Mouse (Mus musculus) neural tube, embryonic 13.5 days (tissue): Measurements from ENCODE around the gene Olfr678. TPM values are rescaled to one million over a fixed set of nuclear protein-coding genes. Genes with fewer than 3 reads are reported as not detected.
"Not testable (repeated sequence)": the region's sequence is repeated elsewhere in the genome, so short reads cannot be mapped to it uniquely, and the experiment has no call there.

Experiments
- ATAC-seq: fragments of 200-750 bp; cut with Nextera tagmentation; 2 replicates; pipeline ENCODE4 v1.8.0; 2017; ENCODE audit warnings: low read depth, mild to moderate bottlenecking, moderate TSS enrichment, moderate library complexity
- H3K27ac ChIP-seq: fragments of 300-500 bp; sonication (generic); replicated peaks from 2 replicates; pipeline ENCODE4 v1.5.1; 2015; ENCODE audit warnings: moderate library complexity, mild to moderate bottlenecking, inconsistent platforms
- H3K27me3 ChIP-seq: fragments of 300-500 bp; sonication (generic); 2 replicates; pipeline ENCODE4 v1.6.1; 2015; ENCODE audit warnings: mild to moderate bottlenecking, inconsistent platforms
- H3K36me3 ChIP-seq: fragments of 300-500 bp; sonication (generic); 2 replicates; pipeline ENCODE4 v1.6.1; 2015; ENCODE audit warnings: mild to moderate bottlenecking, inconsistent platforms
- H3K4me1 ChIP-seq: fragments of 300-500 bp; sonication (generic); replicated peaks from 2 replicates; pipeline ENCODE4 v1.6.1; 2015; ENCODE audit warnings: inconsistent platforms
- H3K4me2 ChIP-seq: fragments of 300-500 bp; sonication (generic); 2 replicates; pipeline ENCODE4 v1.6.1; 2015; ENCODE audit warnings: inconsistent platforms, mild to moderate bottlenecking, moderate library complexity
- H3K4me3 ChIP-seq: fragments of 300-500 bp; sonication (generic); 2 replicates; pipeline ENCODE4 v1.5.1; 2015; ENCODE audit warnings: mild to moderate bottlenecking, inconsistent platforms
- H3K9ac ChIP-seq: fragments of 300-500 bp; sonication (generic); 2 replicates; pipeline ENCODE4 v1.6.1; 2015; ENCODE audit warnings: moderate library complexity, mild to moderate bottlenecking, inconsistent platforms
- H3K9me3 ChIP-seq: fragments of 300-500 bp; sonication (generic); 2 replicates; pipeline ENCODE4 v1.6.1; 2016; ENCODE audit warnings: inconsistent platforms
- WGBS: fragments of 180-500 bp; shearing (Covaris S2); methylation state at CpG from one replicate; pipeline ENCODE4 v1.1.7; 2015; 5-methylcytosine and 5-hydroxymethylcytosine counted together
- polyA plus RNA-seq: library from polyadenylated mRNA; unstranded; fragments of >200 nt; fragmentation: Nextera tagmentation; extraction: Ambion mirVana; gene quantifications from 2 replicates; pipeline ENCODE4 v1.2.1, GENCODE M21; 2015

Gene Olfr678
- not detected in 2 replicates for polyA plus RNA-seq

DNA sequence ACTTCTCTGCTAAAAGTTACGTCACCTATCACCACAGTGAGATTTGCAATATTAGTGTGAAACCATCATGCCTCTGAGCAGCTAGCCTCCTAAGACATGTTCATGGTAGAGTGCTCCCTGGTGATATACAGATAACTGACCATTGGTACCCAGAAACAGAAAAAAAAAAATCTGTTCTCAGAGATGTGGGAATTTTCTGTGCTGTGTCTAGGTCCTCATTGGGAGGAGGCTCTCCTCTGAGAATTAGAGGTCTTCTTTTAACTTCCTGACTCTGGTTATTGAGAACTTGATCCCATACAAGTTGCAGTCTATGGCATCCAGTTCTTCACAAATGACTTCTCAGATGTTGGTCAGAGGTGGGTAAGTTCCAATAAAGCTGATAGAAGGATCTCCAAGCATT, at the start of gene Olfr678:
TSS of gene Olfr678 (plus strand) at position 301 of the 400 bp plus-strand sequence.
- Histone ChIP-seq H3K27me3 (no peaks in the 10 kb centered on the region), H3K4me2 (no peak within 1 kb of the TSS), H3K36me3 (no peaks in the 10 kb centered on the region), H3K4me1 (no peaks in the 10 kb centered on the region), H3K9ac (no peak within 1 kb of the TSS), H3K9me3 (no peaks in the 10 kb centered on the region), H3K4me3 (no peak within 1 kb of the TSS), H3K27ac (no peak within 1 kb of the TSS)
- 88% methylated on average over 1 of the region's 1 CpGs for WGBS
- ATAC-seq, result no peak

DNA sequence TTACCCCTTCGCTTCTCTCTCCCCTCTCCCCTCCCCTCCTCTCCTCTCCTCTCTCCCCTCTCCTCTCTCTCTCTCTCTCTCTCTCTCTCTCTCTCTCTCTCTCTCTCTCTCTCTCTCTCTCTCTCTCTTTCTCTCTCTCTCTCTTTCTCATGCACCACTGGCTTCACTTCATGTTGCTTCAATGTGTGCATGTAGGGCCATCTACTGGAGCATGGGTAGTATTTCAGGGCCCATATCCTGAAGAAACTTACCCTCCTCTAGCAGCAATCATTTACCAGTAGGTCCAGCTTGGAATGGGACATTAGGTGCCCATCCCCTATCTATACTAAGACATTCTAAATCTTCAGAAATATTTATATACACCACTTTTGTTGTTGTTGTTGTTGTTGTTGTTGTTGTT, 41.7 kb upstream of the Olfr678 start:
- no peaks in the 10 kb centered on the region for H3K9me3 ChIP-seq
- 92% methylated on average over 1 of the region's 1 CpGs for WGBS
- no peak overlapping the region for H3K4me2 ChIP-seq
- no peaks in the 10 kb centered on the region for H3K36me3 ChIP-seq
- no peak overlapping the region for H3K9ac ChIP-seq
- H3K4me1 ChIP-seq, result no peaks in the 10 kb centered on the region
- H3K27ac ChIP-seq, result no peak overlapping the region
- ATAC-seq, result no peak
- H3K4me3 ChIP-seq, result no peak overlapping the region
- H3K27me3 ChIP-seq, result no peaks in the 10 kb centered on the region

DNA sequence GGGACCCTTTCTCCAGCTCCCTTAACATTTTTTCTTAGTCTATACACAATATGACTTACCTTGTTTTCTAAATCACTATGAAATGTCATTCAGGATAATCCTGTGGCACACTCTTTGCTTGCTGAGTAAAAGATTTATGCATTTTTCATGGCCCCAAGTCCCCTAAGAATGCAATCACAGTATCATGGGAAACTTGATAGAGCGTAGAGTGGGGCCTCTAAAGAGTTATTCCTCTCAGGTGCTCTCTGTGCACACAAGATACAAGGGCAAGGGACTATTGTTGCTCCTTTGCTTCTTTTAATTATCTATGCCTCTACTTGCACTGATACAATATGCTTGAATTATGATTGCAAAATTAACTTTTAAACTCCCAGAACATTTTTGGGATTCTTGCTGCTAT, 35.9 kb upstream of the Olfr678 start, which contains the start of gene Olfr675:
TSS of gene Olfr675 (minus strand) at position 101 of the 400 bp plus-strand sequence.
- Histone ChIP-seq H3K9me3 (no peaks in the 10 kb centered on the region), H3K4me1 (no peaks in the 10 kb centered on the region), H3K36me3 (no peaks in the 10 kb centered on the region), H3K27me3 (no peaks in the 10 kb centered on the region), H3K27ac (no peak within 1 kb of the TSS), H3K4me2 (no peak within 1 kb of the TSS), H3K4me3 (no peak within 1 kb of the TSS), H3K9ac (no peak within 1 kb of the TSS)
- ATAC-seq, result no peak
- 77% methylated on average over 1 of the region's 1 CpGs for WGBS

DNA sequence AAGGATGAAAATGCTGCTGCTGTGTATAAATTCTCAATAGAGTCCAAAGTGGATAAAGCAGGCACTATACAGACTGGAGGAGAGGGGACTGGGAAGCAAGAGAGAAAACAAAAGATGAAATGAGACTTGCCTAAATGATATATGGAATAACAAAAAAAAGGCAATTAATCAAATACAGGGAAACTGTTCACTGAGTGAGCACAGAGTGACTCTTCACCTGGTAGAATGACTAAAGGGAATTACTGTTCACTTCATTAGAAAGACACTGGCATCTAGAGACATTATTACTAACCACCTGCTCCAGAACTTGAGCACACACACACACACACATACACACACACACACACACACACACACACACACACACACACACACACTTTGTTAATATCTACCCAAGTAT, 31.9 kb upstream of the Olfr678 start, which contains the start of gene Olfr676:
TSS of gene Olfr676 (plus strand) at position 301 of the 400 bp plus-strand sequence.
- Histone ChIP-seq H3K9ac (no peak within 1 kb of the TSS), H3K36me3 (no peaks in the 10 kb centered on the region), H3K4me3 (no peak within 1 kb of the TSS), H3K4me1 (no peaks in the 10 kb centered on the region), H3K4me2 (no peak within 1 kb of the TSS), H3K27me3 (no peaks in the 10 kb centered on the region), H3K27ac (no peak within 1 kb of the TSS), H3K9me3 (no peaks in the 10 kb centered on the region)
- ATAC-seq, result no peak

DNA sequence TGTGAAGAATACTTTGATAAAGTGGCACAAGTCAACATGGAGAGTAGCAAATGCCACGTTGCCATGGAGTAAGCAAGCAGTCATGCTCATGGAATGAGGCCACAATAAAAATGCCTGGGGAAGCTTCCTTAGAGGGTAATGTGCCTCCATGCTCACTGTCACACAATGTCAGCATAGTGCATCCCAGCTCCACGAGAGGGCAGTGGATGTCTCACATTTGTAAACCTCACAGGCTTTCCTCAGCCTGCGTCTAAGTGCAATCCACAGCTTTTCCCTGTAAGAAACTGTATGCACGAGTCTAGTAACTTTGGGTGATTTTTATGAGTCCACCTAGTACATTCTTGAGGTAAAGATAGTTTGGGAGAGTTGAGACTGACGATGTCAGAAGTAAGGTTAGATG, 30.4 kb upstream of the Olfr678 start:
- H3K9me3 ChIP-seq, ATAC-seq, H3K4me3 ChIP-seq, H3K4me1 ChIP-seq, H3K27me3 ChIP-seq, H3K4me2 ChIP-seq, H3K27ac ChIP-seq, H3K9ac ChIP-seq, H3K36me3 ChIP-seq: not testable (repeated sequence)
- 50% methylated on average over 5 of the region's 5 CpGs for WGBS

DNA sequence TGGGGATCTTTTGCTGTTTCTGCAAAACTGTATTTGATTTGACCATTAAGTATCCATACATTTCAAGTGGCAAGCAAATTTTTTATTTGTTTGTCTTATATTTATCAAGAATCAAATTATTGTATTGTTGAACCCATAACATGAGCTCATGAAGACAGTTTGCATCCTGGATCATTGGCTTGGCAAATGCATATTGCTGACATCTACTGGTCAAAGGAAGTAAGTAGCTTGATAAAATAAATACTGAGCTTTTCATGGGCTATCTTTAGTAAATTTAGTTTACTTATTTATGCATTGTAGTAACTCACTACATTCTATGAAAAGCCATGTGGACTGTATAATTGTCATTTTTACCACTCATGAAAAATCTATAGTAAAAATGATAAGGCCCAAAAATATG, 5.3 kb upstream of the Olfr678 start:
- no peak for ATAC-seq
- H3K4me3 ChIP-seq, result no peak overlapping the region
- no peaks in the 10 kb centered on the region for H3K36me3 ChIP-seq
- H3K4me2 ChIP-seq, result no peak overlapping the region
- H3K9me3 ChIP-seq, result no peaks in the 10 kb centered on the region
- H3K27ac ChIP-seq, result no peak overlapping the region
- no peaks in the 10 kb centered on the region for H3K4me1 ChIP-seq
- no peak overlapping the region for H3K9ac ChIP-seq
- H3K27me3 ChIP-seq, result no peaks in the 10 kb centered on the region

DNA sequence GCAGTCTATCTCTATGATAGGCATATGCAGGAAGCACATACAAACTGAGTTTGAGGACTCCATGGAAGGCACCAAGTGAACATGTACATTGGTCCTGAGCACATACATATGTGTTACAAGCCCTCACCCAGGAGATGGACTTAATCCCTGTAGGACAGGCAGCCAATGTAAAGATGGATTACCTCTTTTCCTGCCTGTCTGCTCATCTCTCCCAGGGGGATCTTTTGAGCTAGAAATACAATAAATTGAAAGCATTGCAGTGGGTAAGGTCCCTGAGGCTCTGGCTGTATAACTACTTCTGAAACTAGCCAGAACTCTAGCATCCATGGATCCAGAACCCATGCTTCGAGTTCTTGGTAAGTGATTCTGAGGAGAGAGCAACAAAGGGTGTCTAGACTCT, 16.6 kb downstream of the Olfr678 start, which contains the start of gene Olfr679:
TSS of gene Olfr679 (plus strand) at position 301 of the 400 bp plus-strand sequence.
- 64% methylated on average over 1 of the region's 1 CpGs for WGBS
- H3K9ac ChIP-seq, result no peak within 1 kb of the TSS
- H3K4me1 ChIP-seq, result no peaks in the 10 kb centered on the region
- H3K4me3 ChIP-seq, result no peak within 1 kb of the TSS
- ATAC-seq, result no peak
- H3K27me3 ChIP-seq, result no peaks in the 10 kb centered on the region
- H3K36me3 ChIP-seq, result no peaks in the 10 kb centered on the region
- H3K9me3 ChIP-seq, result no peaks in the 10 kb centered on the region
- no peak within 1 kb of the TSS for H3K4me2 ChIP-seq
- no peak within 1 kb of the TSS for H3K27ac ChIP-seq

DNA sequence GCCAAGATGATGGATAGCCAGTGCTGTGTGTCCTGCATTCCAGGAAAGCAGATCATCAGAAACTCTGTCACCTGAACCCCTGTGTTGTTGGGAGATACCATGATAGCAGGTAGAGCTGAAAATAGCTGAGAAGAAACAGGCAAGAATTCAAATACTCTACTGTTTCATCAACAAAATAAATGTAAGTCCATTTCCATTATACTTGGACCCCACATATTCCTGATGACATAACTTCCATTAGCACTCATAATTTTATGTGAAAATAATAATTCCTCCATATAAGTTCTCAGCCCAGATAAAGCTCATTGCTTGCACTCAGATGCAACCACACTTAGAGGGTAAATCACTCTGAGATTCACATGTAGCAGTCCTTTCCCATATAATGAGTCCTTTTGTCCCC, 28.4 kb downstream of the Olfr678 start, which contains the start of gene Olfr680-ps1:
TSS of gene Olfr680-ps1 (minus strand) at position 101 of the 400 bp plus-strand sequence.
- H3K9me3 ChIP-seq, H3K27ac ChIP-seq, H3K4me1 ChIP-seq, H3K9ac ChIP-seq, ATAC-seq, H3K36me3 ChIP-seq, H3K27me3 ChIP-seq, H3K4me2 ChIP-seq, H3K4me3 ChIP-seq: not testable (repeated sequence)

DNA sequence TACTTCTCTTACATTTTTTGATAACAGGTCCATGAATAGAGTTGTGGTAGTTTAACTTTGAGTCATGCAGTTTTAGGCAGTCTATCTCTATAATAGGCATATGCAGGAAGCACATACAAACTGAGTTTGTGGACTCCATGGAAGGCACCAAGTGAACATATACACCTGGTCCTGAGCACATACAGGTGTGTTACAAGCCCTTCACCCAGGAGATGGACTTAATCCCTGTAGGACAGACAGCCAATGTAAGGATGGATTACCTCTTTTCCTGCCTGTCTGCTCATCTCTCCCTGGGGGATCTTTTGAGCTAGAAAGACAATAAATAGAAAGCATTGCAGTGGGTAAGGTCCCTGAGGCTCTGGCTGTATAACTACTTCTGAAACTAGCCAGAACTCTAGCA, 52.3 kb downstream of the Olfr678 start, which contains the start of gene Olfr681:
TSS of gene Olfr681 (plus strand) at position 301 of the 400 bp plus-strand sequence.
- no peaks in the 10 kb centered on the region for H3K9me3 ChIP-seq
- H3K36me3 ChIP-seq, result no peaks in the 10 kb centered on the region
- no peak within 1 kb of the TSS for H3K27ac ChIP-seq
- no peaks in the 10 kb centered on the region for H3K27me3 ChIP-seq
- no peak for ATAC-seq
- no peaks in the 10 kb centered on the region for H3K4me1 ChIP-seq
- H3K4me2 ChIP-seq, result no peak within 1 kb of the TSS
- H3K9ac ChIP-seq, result no peak within 1 kb of the TSS
- no peak within 1 kb of the TSS for H3K4me3 ChIP-seq

Other genes with a start within 250 kb of the Olfr678 start
- not detected in 2 replicates for gene Usp17lb, start 221.9 kb upstream of the Olfr678 start, polyA plus RNA-seq
- gene Usp17la, start 207.5 kb upstream of the Olfr678 start, polyA plus RNA-seq, result not detected in 2 replicates
- not detected in 2 replicates for gene Olfr665, start 186.4 kb upstream of the Olfr678 start, polyA plus RNA-seq
- gene Olfr666, start 168.5 kb upstream of the Olfr678 start, polyA plus RNA-seq, result not detected in 2 replicates
- gene Olfr667, start 143.0 kb upstream of the Olfr678 start, polyA plus RNA-seq, result not detected in 2 replicates
- gene Olfr668, start 136.4 kb upstream of the Olfr678 start, polyA plus RNA-seq, result not detected in 2 replicates
- not detected in 2 replicates for gene Olfr669, start 130.2 kb upstream of the Olfr678 start, polyA plus RNA-seq
- gene Olfr670, start 101.9 kb upstream of the Olfr678 start, polyA plus RNA-seq, result not detected in 2 replicates
- gene Olfr671, start 85.3 kb upstream of the Olfr678 start, polyA plus RNA-seq, result not detected in 2 replicates
- not detected in 2 replicates for gene Olfr672, start 62.4 kb upstream of the Olfr678 start, polyA plus RNA-seq
- not detected in 2 replicates for gene Olfr675, start 36.0 kb upstream of the Olfr678 start, polyA plus RNA-seq
- not detected in 2 replicates for gene Olfr676, start 31.8 kb upstream of the Olfr678 start, polyA plus RNA-seq
- gene Olfr677, start 13.1 kb upstream of the Olfr678 start, polyA plus RNA-seq, result not detected in 2 replicates
- gene Olfr679, start 16.7 kb downstream of the Olfr678 start, polyA plus RNA-seq, result not detected in 2 replicates
- not detected in 2 replicates for gene Olfr680-ps1, start 28.3 kb downstream of the Olfr678 start, polyA plus RNA-seq
- gene Olfr681, start 52.4 kb downstream of the Olfr678 start, polyA plus RNA-seq, result not detected in 2 replicates
- not detected in 2 replicates for gene Olfr683, start 82.5 kb downstream of the Olfr678 start, polyA plus RNA-seq
- not detected in 2 replicates for gene Olfr684, start 99.2 kb downstream of the Olfr678 start, polyA plus RNA-seq
- not detected in 2 replicates for gene Olfr685, start 121.5 kb downstream of the Olfr678 start, polyA plus RNA-seq
- gene Olfr686, start 143.0 kb downstream of the Olfr678 start, polyA plus RNA-seq, result not detected in 2 replicates
- gene Olfr688, start 223.6 kb downstream of the Olfr678 start, polyA plus RNA-seq, result not detected in 2 replicates
- gene Olfr689, start 246.7 kb downstream of the Olfr678 start, polyA plus RNA-seq, result 0.06 TPM in 1 of 2 replicates, not detected in the other